Mouse (Mus musculus) heart, postnatal 25 days (tissue): ENCODE results near the gene Olfr1442. TPM values are rescaled to one million over a fixed set of nuclear protein-coding genes. Genes with fewer than 3 reads are reported as not detected.
"Not testable (repeated sequence)": the region's sequence is repeated elsewhere in the genome, so short reads cannot be mapped to it uniquely, and the experiment has no call there.

Experiments used
- DNase-seq: peaks from one replicate; pipeline ENCODE4 v3.0.0; 2022; ENCODE audit warnings: low spot score
- intact Hi-C: fragments of 180-260 bp; cut with DNase I; formaldehyde crosslinking; loops from one replicate; pipeline ENCODE4 v1.15.1; 2025
- total RNA-seq, 2 experiments: library from RNA; stranded (reverse); gene quantifications; 2 replicates each; pipeline ENCODE4 v1.2.3; 2021

The Olfr1442 gene
- total RNA-seq: not detected

DNA sequence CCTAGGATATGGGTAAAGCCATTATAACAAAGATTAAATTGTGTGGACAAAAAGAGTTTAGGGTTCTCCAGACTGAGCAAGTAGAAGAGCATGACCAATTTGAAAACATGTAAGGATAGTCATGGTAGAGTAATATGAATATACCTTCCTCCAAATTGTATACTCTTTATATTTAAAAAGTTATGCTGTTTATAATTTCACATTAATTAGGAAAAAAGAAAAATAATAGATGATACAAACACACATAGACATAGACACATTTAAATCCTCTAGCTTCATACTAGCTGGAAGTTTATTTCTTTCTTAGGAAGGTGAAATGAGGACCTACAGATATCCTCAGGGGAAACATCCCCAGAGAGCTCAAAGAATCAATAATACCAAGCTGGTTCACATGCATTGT, at the start of gene Olfr1442:
TSS of gene Olfr1442 (plus strand) at position 301 of the 400 bp plus-strand sequence.
- intact Hi-C loops: no loop called here
- no peak for DNase-seq

- intact Hi-C loops: no loop called here
- no peak for DNase-seq
Observed at GRCm38 (mm10) chr19:12633176-12633575, 37.1 kb upstream of the Olfr1442 start, which contains the start of gene Glyat. Gene Glyat, plus strand, starts transcription at chr19:12633308.

DNA sequence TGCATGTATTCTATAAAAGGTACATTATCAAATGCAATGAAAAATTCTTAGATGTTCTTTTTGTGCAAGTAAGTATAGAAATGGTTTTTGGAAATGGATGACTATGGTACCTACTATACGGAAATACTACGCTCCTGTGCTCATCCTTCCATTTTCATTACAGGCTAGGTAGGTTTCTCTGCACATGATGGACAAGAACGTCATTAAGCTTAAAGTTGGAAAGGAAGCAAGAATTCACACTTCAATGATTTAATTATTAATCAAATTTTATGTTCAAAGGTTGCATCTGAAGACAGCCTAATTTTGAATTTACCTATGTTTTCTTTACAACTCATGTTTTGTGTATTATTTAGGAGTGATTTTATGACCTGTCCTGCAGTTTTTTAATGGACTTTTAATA, 36.0 kb upstream of the Olfr1442 start:
- DNase-seq: no peak
- intact Hi-C loops: no loop called here

- DNase-seq: no peak
- intact Hi-C loops: no loop called here
Observed at GRCm38 (mm10) chr19:12634963-12635362, 35.3 kb upstream of the Olfr1442 start.

- intact Hi-C loops: no loop called here
- DNase-seq: no peak
Observed at GRCm38 (mm10) chr19:12636863-12637262, 33.4 kb upstream of the Olfr1442 start.

DNA sequence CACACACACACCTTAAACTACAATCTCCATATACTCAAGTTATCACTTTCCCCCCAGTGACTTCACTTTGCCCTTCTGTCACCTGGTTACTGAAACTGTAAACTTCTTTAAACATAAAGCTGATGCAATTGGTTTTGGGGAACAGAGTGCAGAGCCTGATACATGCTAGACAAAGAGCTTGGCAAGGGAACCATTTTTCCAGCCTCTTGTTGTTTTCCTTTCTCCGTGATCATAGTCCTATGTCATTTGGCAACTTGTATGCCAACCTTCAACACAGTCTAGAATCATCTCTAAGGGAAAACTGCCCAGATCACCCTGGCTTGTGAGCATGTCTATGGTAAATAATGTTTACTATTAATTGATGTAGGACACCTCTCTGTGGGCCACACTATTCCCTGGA, 32.2 kb upstream of the Olfr1442 start:
- intact Hi-C loops: no loop called here
- DNase-seq: no peak

GRCm38 (mm10) chr19:12649511-12649910, 20.7 kb upstream of the Olfr1442 start:
- no peak for DNase-seq
- intact Hi-C loops: no loop called here

DNA sequence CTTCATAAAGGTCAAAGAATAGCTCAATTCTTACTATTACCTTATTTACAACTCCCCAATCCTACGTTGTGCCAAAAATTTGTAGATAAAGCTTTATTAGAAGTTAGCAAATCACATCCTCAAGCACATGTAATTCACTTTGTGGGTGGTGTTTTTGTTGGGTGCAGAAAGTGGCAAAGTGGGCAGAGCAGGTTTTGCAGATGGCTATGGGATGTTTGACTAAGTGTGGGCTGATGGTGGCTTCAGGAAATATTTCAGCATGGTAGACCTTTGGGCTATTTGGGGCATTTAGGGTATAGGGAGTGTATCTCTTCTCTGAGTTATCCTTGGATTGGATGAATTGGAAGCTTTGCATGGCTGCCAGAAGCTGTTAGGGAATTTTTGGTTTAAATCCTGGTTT, 4.1 kb upstream of the Olfr1442 start:
- intact Hi-C loops: no loop called here
- no peak for DNase-seq

DNA sequence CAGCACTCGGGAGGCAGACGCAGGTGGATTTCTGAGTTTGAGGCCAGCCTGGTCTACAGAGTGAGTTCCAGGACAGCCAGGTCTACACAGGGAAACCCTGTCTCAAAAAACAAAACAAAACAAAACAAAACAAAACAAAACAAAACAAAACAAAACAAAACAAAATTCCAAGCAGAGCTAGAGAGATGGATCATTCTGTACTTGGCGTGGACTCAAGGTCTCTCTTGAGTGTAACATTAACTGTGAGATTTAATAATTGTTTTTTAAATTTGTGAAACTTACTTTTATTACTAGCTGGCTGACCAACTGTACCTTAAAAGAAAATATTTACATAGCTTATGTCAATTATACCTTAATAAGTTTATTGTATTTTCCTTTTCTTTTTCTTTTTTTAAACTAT, 1.6 kb upstream of the Olfr1442 start:
- intact Hi-C loops: not testable (repeated sequence)

DNA sequence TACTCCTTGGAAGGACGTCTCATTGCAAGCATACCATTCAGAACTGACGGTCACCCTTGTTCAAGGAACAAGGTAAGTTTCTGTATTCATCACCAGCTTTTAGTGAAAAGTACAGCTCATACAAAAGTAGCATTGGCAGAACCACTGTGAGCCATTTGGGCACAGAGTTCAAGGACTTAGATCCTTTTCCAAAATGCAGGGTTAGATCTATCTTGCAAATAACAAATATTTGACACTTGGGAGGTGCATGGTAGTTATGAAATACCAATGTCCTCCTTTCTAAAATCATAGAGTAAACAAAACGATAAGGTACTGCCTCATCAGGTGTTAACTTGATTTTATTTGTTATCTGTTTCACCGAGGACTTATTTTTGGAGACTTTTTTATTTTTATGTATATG, 812 bp downstream of the Olfr1442 start:
- no peak for DNase-seq
- intact Hi-C loops: no loop called here

More for the DNA sequence above, 1.6 kb upstream of the Olfr1442 start:
- not testable (repeated sequence) for DNase-seq

DNA sequence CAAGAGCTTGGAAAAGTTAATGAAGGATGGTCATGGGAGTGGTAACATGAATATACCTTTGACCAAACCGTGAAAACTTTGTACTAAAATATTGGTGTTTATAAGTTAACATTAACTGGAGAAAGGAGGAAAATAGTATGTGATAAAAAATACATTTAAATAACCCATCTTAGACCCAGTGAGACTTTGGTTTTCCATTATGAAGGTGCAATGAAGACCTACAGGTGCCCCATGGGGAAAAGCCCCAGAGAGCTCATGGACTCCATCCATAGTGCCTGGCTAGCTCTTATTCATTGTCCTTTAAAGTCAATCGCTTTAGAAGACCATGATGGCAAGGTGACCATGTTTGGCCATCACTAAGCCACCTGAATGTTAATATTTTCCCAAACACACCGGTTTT, 7.6 kb downstream of the Olfr1442 start, which contains the start of gene Olfr1443:
TSS of gene Olfr1443 (plus strand) at position 301 of the 400 bp plus-strand sequence.
- intact Hi-C loops: no loop called here
- no peak for DNase-seq

- intact Hi-C loops: no loop called here
- DNase-seq: no peak
Observed at GRCm38 (mm10) chr19:12684638-12685037, 14.4 kb downstream of the Olfr1442 start.

GRCm38 (mm10) chr19:12685231-12685630, 15.0 kb downstream of the Olfr1442 start:
- intact Hi-C loops: no loop called here
- no peak for DNase-seq

GRCm38 (mm10) chr19:12695590-12695989, 25.4 kb downstream of the Olfr1442 start, which contains the start of gene Keg1:
Gene Keg1, plus strand, starts transcription at chr19:12695786.
- intact Hi-C loops: no loop called here
- DNase-seq: no peak

DNA sequence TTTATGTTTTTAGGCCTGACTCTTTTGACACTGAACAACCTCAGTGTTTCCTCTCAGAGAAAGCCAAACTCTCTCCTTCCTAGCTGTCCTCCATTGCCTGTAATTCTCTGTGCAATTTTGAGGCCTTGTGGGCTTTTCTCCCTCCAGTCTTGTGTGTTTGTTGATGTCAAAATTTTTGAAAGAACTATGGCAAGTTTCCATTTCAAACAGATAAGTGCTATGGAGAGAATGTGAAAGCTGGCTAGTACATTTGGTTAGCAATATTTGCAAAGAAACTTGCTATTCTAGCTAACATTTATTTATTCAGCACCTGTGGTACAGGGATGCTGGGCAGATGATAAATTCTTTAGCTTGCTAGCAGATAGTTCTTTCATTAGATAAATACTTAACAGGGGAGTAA, 26.0 kb downstream of the Olfr1442 start:
- intact Hi-C loops: no loop called here
- no peak for DNase-seq

DNA sequence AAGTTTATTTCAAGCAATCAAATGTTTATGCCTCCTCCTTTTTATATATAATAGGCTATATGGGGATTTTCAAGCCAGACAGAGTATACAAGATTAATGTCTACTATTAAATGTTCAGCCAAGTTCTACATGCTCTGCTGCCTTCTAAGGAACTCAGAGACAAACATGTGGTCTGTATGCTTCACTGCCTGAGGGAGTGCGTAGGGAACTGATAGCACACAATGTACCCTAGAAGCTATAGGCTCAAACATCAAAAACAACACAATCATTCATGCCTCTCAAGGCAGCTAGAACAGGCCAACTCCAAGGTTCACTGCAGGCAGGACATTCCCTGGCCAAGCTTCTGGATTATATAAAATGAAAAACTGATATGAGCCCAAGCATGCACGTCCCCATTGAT, 38.2 kb downstream of the Olfr1442 start:
- no peak for DNase-seq
- intact Hi-C loops: no loop called here

DNA sequence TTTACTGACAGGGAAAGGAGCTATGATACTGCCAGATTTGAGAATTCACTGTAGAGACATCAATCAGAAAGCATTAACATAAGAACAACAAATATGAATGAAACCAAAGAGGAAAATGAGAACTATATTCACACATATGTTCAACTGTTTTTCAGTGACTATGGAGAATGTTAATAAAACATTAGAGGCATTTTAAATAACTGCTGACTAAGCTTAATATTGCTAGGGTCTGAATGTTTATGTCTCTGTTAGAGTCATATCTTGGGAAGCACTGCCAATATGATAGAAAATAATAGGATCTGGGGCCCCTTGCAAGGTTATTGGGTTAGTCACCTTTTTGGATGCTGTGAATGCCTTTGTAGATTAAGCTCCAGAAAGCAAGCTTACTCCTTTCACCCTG, 38.7 kb downstream of the Olfr1442 start:
- intact Hi-C loops: no loop called here
- no peak for DNase-seq

DNA sequence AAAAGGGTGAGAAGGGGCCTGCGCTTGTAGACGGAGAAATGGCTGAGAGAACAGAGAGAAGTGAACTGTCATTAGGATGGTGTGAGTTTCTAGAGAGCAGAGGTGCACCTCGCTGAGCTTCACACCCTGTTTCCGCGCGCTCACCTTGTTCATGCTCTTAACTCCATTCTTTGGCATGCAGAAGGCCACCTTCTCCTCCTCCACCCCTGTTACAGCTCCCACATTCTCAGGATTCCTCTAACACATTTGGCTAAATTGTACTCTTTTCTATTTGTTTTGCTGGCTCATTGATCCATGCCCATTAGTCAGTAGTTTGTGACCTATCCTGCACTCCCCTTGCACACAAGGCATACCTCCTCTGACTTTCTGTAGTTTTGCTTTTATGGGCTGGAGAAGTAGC, 49.0 kb downstream of the Olfr1442 start:
- intact Hi-C loops: no loop called here
- DNase-seq: no peak

DNA sequence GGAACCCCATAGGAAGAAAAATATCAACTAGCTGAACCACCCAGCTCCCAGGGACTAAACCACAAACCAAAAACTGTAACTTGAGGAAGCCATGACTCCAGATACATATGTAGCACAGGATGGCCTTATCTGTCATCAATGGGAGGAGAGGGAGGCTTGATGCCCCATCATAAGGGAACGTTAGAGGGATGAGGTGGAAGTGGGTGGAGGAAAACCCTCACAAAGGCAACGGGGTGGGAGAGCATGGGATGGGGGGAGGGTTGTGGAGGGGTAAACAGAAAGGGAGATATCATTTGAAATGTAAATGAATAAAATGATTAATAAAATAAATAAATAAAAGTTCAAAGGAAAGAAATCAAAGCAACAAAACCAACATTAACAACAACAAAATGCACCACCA, 50.2 kb downstream of the Olfr1442 start:
- DNase-seq: no peak
- intact Hi-C loops: loop anchor here (5.0 kb wide), 1 partner anchor 97 kb away; no protein-coding TSS in a partner anchor

DNA sequence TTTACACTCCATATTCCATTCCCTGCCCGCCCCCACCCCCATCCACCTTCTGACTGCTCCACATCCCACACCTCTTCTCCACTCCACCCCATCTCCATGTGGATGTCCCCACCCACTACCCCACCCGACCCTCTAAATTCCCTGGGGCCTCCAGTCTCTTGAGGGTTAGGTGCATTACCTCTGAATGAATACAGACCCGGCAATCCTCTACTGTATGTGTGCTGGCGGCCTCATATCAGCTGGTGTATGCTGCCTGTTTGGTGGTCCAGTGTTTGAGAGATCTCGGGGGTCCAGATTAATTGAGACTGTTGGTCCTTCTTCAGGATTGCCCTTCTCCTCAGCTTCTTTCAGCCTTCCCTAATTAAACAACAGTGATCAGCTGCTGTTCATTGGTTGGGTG, 50.7 kb downstream of the Olfr1442 start:
- intact Hi-C loops: loop anchor here (5.0 kb wide), 1 partner anchor 96 kb away; no protein-coding TSS in a partner anchor
- DNase-seq: not testable (repeated sequence)

DNA sequence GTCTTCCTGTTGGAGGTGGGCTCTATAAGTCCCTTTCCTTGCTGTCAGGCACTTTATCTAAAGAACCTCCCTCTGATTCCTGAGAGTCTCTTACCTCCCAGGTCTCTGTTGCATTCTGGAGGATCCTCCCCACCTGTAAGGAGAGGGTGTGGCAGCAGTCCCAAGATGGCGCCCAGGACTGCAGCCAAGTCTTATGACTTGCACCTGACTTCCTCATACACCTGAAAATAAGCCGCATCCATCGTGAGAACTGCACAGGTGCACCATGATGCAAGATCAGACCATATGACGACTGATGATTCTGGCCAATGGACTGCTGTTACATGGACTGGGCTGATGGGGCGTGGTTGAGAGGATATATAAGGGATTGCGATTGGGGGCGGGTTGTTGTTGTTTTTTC, 51.4 kb downstream of the Olfr1442 start:
- intact Hi-C loops: loop anchor here (5.0 kb wide), 1 partner anchor 96 kb away; no protein-coding TSS in a partner anchor
- not testable (repeated sequence) for DNase-seq

- intact Hi-C loops: loop anchor here (1.0 to 5.0 kb wide), 2 partner anchors 75 to 95 kb away; no protein-coding TSS in a partner anchor
- DNase-seq: no peak
Observed at GRCm38 (mm10) chr19:12722308-12722707, 52.1 kb downstream of the Olfr1442 start.
